Mouse (Mus musculus) gastrocnemius, postnatal 10 days (tissue): ENCODE measurements at regions not wholly inside any gene's neighbourhood (a gene's known extent, or its start where the extent isn't known, plus 50 kb on each side); places are given as distances from the start of the nearest gene placed in this dataset.

Source experiments
- DNase-seq: peaks from one replicate; pipeline ENCODE4 v3.0.0; 2021; ENCODE audit warnings: mixed read lengths

- no peak for DNase-seq
Observed at GRCm38 (mm10) chr2:74187963-74188790, 277.1 kb upstream of the Atp5g3 start.

GRCm38 (mm10) chr2:74178106-74178505 is 267.0 kb upstream of the Atp5g3 start:
- no peak for DNase-seq

GRCm38 (mm10) chr2:74168776-74169570 is 257.8 kb upstream of the Atp5g3 start:
- no peak for DNase-seq

GRCm38 (mm10) chr2:74168307-74168706 is 257.2 kb upstream of the Atp5g3 start:
- DNase-seq = no peak

GRCm38 (mm10) chr2:74154062-74154461 is 242.9 kb upstream of the Atp5g3 start:
- no peak for DNase-seq

GRCm38 (mm10) chr2:74153247-74153850 is 242.2 kb upstream of the Atp5g3 start:
- DNase-seq = no peak

- DNase-seq = no peak
Observed at GRCm38 (mm10) chr2:74152534-74153246, 241.6 kb upstream of the Atp5g3 start.

- no peak for DNase-seq
Observed at GRCm38 (mm10) chr2:74147193-74147592, 236.1 kb upstream of the Atp5g3 start.

GRCm38 (mm10) chr2:74136624-74137003 is 225.5 kb upstream of the Atp5g3 start:
- DNase-seq = no peak

- no peak for DNase-seq
Observed at GRCm38 (mm10) chr2:74135963-74136623, 225.0 kb upstream of the Atp5g3 start.

GRCm38 (mm10) chr2:74130141-74130588 is 219.0 kb upstream of the Atp5g3 start:
- DNase-seq = no peak

- DNase-seq = no peak
Observed at GRCm38 (mm10) chr2:74128782-74129538, 217.8 kb upstream of the Atp5g3 start.

- no peak for DNase-seq
Observed at GRCm38 (mm10) chr2:74127136-74127535, 216.0 kb upstream of the Atp5g3 start.

- DNase-seq = no peak
Observed at GRCm38 (mm10) chr2:74124252-74124651, 213.1 kb upstream of the Atp5g3 start.

GRCm38 (mm10) chr2:74123360-74124074 is 212.4 kb upstream of the Atp5g3 start:
- no peak for DNase-seq

GRCm38 (mm10) chr2:74122937-74123336 is 211.8 kb upstream of the Atp5g3 start:
- no peak for DNase-seq

GRCm38 (mm10) chr2:74120051-74120450 is 208.9 kb upstream of the Atp5g3 start:
- DNase-seq = no peak

- no peak for DNase-seq
Observed at GRCm38 (mm10) chr2:74119167-74119937, 208.2 kb upstream of the Atp5g3 start.

GRCm38 (mm10) chr2:74106472-74106871 is 195.3 kb upstream of the Atp5g3 start:
- no peak for DNase-seq
